In the genomic region with DNA sequence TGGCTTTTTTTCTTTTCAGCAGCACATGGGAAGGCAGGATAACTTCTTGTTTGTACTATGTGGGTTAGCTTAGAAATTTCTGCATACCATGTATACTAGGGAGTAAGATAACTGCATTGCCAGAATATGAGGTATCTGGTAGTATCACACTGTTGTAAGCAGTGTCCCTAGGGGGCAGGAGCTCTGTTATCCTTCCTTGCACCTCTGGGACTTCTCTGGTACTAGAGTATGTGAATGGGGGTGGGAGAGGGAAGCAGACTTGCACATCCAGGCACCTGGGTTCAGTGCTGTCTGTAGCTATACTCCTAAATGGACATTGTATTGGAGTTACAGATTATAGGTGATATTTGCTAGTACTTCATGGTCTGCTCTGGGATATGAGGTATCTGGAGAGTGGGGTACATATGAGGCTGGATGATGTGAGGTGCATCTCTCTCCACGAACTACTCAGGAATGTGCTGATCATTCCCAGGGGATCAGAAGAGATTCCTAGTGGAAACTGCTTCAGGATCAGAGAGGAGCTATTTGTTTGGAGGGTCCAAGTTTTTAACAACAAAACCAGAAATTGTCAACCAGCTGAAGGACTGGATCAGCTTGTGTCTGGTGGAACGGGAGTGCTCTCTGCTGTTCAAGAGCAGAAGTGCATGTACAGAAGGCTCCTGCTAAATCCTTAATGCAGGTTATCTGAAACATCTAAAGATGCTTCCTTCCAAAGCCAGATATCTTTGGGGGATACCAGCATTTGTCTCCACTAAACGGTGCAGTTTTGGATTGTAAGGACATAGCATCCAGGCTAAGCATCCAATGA, we compare ENCODE assay signal across 8 mouse cellular contexts.
A peak's percentile ranks its signal among the peaks of the same experiment; 100 is the strongest.
DNase-seq lines count a peak whose midpoint lies in the region; ATAC-seq lines count a peak whose summit lies in the region.

No protein-coding gene starts in this region.

- peak; percentile 0 for DNase-seq in kidney, adult 9 months
- no peak for DNase-seq in kidney, postnatal 14 days
- peak; percentile 38 for DNase-seq in embryonic facial prominence, embryonic 10.5 days (ENCODE audit: low spot score)
- peak; percentile 23 to 75 for DNase-seq in layer of hippocampus, adult 18-20 months (ENCODE audit: low spot score in 2 of 2)
- DNase-seq in midbrain, embryonic 11.5 days (ENCODE audit: low spot score, missing footprints), result peak; percentile 91
- no peak for DNase-seq in ovary, postnatal 36 days (ENCODE audit: low spot score)
- no peak for DNase-seq in gastrocnemius, postnatal 36 days

- no peaks in the 10 kb centered on the region for H3K36me3 ChIP-seq in embryonic facial prominence, embryonic 10.5 days (replicated peaks)
- no peaks in the 10 kb centered on the region for H3K36me3 ChIP-seq in midbrain, embryonic 11.5 days (ENCODE audit: control insufficient read depth, insufficient read depth, low read length)
- H3K36me3 ChIP-seq in liver, embryonic 12.5 days, result no peaks in the 10 kb centered on the region

- no peaks in the 10 kb centered on the region for H3K9me3 ChIP-seq in embryonic facial prominence, embryonic 10.5 days
- H3K9me3 ChIP-seq in midbrain, embryonic 11.5 days (ENCODE audit: control insufficient read depth, low read length), result no peaks in the 10 kb centered on the region
- no peaks in the 10 kb centered on the region for H3K9me3 ChIP-seq in liver, embryonic 12.5 days (replicated peaks)

- WGBS in embryonic facial prominence, embryonic 10.5 days, result 30% methylated on average over 3 of the region's 3 CpGs
- 20% methylated on average over 3 of the region's 3 CpGs for WGBS in midbrain, embryonic 11.5 days
- 37% methylated on average over 3 of the region's 3 CpGs for WGBS in liver, embryonic 12.5 days (ENCODE audit: insufficient replicate concordance)

- no peaks in the 10 kb centered on the region for H3K4me1 ChIP-seq in embryonic facial prominence, embryonic 10.5 days
- no peaks in the 10 kb centered on the region for H3K4me1 ChIP-seq in midbrain, embryonic 11.5 days (ENCODE audit: control insufficient read depth, insufficient read depth, low read length)
- no peaks in the 10 kb centered on the region for H3K4me1 ChIP-seq in liver, embryonic 12.5 days

- ATAC-seq in midbrain, embryonic 11.5 days (ENCODE audit: low FRiP score), result peak; percentile 59
- ATAC-seq in liver, embryonic 12.5 days, result no peak

- H3K27ac ChIP-seq in embryonic facial prominence, embryonic 10.5 days (replicated peaks), result no peak overlapping the region
- H3K27ac ChIP-seq in midbrain, embryonic 11.5 days (ENCODE audit: low read depth, low read length), result no peak overlapping the region
- no peak overlapping the region for H3K27ac ChIP-seq in liver, embryonic 12.5 days

- H3K4me2 ChIP-seq in midbrain, embryonic 11.5 days, result no peak overlapping the region
- H3K4me2 ChIP-seq in liver, embryonic 12.5 days, result no peak overlapping the region

- no peak overlapping the region for H3K4me3 ChIP-seq in embryonic facial prominence, embryonic 10.5 days
- H3K4me3 ChIP-seq in midbrain, embryonic 11.5 days (ENCODE audit: low read depth, low read length), result no peak overlapping the region
- H3K4me3 ChIP-seq in liver, embryonic 12.5 days, result no peak overlapping the region

- intact Hi-C loops in gastrocnemius, postnatal 36 days (cut with DNase I), result no loop called here

- no peaks in the 10 kb centered on the region for H3K27me3 ChIP-seq in embryonic facial prominence, embryonic 10.5 days (replicated peaks; ENCODE audit: low read depth, poor library complexity, severe bottlenecking)
- no peaks in the 10 kb centered on the region for H3K27me3 ChIP-seq in midbrain, embryonic 11.5 days (ENCODE audit: control insufficient read depth, insufficient read depth, low read length)
- H3K27me3 ChIP-seq in liver, embryonic 12.5 days (replicated peaks), result no peaks in the 10 kb centered on the region

- H3K9ac ChIP-seq in midbrain, embryonic 11.5 days (ENCODE audit: low read length), result no peak overlapping the region
- no peak overlapping the region for H3K9ac ChIP-seq in liver, embryonic 12.5 days

Comparison
In these comparisons a context has a peak if more than half of its experiments do, and no peak if none do; other contexts are left out.
1. DNase-seq: peak in kidney, adult 9 months (single experiment), embryonic facial prominence, embryonic 10.5 days (single experiment), layer of hippocampus, adult 18-20 months (2 of 2) and midbrain, embryonic 11.5 days (single experiment); none in kidney, postnatal 14 days (single experiment), ovary, postnatal 36 days (single experiment) and gastrocnemius, postnatal 36 days (0 of 2).